Mouse (Mus musculus) WW6 (cell line): ENCODE measurements at regions not wholly inside any gene's neighbourhood (a gene's known extent, or its start where the extent isn't known, plus 50 kb on each side); places are given as distances from the start of the nearest gene placed in this dataset.

ENCODE experiments used
- DNase-seq: peaks from one replicate; pipeline ENCODE4 v3.0.0-alpha.2; 2013; ENCODE audit warnings: low read depth, low spot score

DNA sequence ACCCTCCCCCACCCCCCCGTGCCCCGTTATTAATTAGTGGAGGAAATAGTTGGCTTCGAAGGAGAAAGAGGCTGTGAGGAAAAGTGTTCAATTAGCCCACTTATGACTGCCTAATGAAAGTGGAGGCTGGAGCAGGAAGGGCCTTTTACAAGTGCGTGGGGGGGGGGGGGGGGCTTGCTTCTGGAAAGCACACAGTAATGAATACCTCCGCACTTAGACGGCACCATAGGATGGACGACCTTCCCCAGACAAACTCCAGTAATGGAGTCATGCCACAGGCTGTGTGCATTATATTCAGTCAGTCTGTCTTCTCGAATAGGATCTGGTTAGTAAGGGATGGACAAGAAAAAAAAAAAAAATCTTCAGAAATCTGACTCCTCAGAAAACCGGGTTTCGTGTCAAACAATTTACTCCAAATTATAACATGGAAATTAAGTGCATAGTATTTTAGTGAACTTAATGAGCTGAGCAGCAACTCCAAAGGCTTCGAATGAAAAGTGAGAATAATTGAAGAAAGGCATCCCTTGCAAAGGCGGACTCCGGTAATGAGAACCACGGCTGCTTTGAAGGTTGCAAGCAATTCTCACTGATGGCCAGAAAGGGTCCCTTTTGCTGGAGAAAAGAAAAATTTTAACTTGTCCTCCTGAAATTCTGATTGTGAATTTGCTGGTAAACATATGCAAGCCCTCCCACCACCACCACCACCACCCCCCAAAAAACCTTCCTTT, 258.6 kb downstream of the Epha4 start:
- no peak for DNase-seq

DNA sequence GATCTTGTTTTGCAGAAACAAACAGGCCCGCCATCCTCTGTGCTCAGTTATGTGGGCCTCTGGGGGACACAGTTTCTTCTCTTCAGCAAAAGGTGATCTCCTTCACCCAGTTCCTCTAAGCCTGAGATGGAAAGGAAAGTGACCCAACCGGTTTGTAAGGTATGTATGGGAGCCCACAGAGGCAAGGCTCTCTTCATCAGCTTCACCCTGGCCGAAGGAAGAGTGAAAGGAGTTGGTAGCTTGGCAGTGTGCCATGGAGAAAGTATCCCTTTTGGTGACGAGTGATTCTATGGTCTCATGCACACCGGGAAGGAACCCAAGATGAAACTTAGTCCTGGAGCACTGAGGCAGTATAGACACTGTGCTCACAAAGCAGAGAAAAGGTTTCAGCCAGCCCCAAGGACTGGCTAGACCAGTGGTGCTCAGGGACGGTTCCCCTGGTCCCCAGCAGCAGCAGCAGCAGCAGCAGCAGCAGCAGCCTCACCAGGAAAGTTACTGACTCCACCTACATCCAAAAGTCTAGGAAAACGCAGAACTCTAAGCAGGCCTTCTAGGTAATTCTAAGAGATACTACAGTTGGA, 256.1 kb downstream of the Epha4 start:
- DNase-seq, result no peak

DNA sequence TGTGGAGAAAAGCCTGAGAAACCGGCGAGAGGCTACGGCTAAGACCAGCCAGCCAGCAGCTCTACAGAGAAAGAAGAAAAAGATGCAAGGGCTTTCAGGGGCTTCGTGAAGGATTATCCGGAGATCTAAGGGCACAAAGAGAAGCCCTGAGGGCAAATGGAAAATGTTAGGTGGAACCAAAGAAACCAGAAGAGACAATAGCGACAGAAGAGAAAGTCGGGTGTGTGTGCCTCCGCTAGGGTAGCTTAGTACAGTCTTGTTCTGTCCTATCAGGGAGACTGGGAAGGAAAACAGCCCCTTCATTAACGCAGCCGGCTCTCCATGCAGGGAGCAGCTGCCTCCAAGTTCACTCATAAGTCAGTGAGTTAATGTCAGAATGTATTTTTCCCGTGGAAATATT, 255.1 kb downstream of the Epha4 start:
- DNase-seq, result peak; percentile 7

DNA sequence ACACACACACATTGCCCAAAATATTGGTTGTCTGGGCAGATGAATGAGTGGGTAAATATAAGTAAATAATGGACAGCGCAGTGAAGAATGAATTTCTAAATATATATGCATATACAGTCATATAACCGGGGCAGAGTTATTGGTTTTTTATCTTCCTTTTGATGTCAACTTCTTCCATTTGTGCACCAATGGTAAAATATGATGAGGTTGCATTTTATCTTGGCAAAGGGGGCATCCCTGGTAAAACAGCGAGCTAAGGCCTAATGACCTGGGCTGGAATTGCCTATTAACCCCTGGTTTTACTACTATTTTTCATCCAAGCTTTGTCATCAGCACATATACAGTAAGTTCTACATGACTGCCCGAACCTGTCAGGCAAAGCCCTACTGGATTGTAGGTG, 253.2 kb downstream of the Epha4 start:
- DNase-seq, result no peak

DNA sequence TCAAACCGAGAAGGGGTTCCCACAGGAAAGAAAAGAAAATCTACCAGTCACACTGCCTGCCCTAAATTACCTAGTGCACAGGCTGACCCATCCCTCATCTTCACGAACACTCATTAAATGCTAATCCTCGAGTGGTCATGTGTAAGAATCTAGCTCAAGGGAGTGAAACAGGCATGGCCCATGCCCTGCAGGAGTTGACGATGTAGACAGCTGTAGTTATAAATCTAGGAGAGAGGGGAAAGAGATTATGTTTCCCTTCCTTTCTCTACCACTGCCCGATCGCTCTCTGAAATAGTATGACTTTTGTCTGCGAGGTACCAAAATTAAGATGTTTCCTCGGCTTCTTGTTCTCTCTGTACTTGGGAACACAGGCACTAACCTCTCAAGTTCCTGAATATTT, 249.2 kb downstream of the Epha4 start:
- no peak for DNase-seq

- no peak for DNase-seq
Measured at GRCm38 (mm10) chr1:77267311-77268003, 247.4 kb downstream of the Epha4 start.

DNA sequence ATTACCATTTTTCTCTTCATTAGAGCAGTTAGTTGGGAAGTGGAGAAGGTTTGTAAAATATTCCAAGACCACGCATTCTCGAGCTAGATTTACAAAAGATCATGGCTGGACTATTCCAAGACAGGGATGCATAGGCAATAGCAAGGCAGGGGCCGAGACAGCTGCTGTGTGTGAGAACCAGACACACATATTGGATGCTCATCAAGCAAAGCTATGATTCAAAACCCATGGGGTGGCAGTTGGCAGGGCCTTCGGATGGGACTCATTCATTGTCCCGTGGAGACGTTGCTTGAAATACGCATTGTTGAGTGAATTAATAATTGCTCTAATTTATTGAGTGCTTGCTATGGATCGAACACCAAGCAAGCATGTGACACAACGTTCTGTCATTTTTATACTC, 239.6 kb downstream of the Epha4 start:
- DNase-seq, result no peak

GRCm38 (mm10) chr1:77279566-77279965, 235.3 kb downstream of the Epha4 start:
- no peak for DNase-seq

DNA sequence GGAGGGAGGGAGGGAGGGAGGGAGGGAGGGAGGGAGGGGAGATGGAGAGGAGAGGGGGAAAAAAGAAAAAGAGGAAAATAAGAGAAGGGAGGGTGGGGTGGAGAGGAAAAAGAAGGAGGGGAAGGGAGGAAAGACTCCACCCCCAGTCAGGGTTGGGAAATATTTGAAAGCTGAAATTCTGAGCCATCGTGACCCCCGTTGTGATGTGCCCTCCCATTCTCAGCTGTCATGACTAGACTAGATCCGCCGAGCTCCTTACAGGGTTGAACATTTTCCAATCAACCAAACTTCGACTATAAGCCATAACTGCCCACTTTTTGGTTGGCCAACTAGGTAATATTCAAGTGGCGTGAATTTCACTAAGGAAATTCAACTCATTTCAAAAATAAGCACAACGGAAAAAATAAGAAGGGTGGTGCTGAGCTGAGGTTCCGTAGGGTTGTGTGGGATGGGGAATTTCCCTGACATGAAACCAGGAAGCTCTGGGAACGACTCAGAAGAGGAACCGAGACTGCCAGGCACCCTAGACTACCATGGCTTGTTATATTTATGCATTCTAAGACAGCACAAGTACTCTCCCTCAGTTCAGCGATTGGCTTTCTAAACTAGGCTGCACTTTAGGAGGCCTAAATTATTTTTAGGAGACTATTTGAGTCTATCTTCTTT, 234.4 kb downstream of the Epha4 start:
- no peak for DNase-seq

GRCm38 (mm10) chr1:77281741-77282140, 233.1 kb downstream of the Epha4 start:
- DNase-seq, result no peak

DNA sequence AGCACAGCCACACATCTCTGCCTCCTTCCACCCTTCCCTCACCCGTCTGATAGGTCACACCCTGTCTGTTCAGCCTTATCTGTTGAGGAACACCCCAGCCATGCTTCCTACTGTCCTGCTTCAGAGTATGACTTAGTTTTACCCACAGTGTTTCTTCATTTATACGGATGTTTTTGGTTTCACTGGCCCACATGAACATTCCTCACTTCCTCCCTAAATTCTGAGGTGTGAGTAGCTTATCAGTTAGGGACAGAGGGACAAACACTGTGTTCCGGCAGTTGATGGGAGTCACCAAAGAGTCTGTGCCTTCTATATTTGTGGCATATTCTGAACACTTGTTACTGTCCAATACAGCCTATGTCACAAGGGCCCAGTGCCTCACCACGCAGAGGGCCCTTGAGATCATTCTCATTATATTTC, 216.2 kb downstream of the Epha4 start:
- DNase-seq, result no peak

DNA sequence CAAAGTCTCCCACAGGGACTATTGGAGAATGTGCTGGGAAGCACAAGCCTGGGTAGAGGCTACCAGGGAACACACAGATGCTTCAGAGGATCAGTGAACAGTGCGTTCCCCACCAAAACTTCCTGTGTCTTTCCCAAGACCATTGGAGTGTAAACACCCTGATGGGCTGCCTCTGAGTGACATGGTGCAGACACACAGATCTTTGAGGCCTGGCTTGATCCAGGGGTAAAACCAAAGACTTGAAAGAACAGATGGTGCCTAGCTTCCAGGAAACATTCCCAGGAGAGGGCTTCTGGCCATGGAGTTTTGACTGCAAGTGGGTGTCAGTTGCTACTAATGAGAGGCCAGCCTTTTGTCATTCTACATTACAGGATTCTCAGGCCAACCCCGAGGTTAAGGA, 214.1 kb downstream of the Epha4 start:
- DNase-seq, result no peak

GRCm38 (mm10) chr1:77304770-77305169, 210.1 kb downstream of the Epha4 start:
- DNase-seq, result no peak

DNA sequence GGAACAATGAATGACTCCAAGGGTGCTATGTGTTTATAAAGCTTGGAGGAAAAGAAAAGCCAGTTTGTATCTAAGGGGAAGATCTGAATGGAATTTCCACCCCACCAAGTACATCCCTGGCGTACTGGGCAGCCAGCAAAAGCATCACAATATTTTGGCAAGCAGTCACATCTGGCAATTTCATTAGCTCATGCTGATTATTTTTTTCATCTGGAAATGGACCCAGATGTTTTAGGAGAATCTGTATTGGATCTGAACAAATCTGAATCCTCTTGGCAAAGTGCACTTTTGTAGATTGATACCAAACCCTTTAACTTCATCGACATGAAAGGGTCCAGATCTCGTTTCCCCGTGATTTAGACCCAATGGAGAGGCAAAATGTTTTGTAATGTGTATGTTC, 207.1 kb downstream of the Epha4 start:
- no peak for DNase-seq

DNA sequence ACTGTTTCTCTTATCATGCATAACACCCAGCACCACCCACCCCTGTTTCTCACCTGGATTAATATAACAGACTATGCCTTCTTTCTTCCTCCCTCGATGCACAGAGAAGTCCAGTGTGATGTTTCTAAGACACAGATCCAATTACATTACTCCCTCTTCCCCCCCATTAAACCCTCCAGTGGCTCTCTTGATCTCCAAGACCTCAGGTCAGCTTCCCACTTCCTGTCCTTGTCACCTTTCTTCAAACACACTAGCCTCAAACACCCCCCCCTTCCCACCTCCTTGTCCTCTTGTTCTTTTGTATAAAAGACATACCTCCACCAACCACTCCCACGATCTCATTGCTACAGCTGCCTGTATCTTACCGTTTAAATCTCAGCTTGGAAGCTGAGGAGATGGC, 201.8 kb downstream of the Epha4 start:
- DNase-seq, result no peak

- no peak for DNase-seq
Measured at GRCm38 (mm10) chr1:77315347-77315746, 199.5 kb downstream of the Epha4 start.

- no peak for DNase-seq
Measured at GRCm38 (mm10) chr1:77316198-77316597, 198.7 kb downstream of the Epha4 start.
